Mouse (Mus musculus) liver, embryonic 14.5 days (tissue): ENCODE data around the gene Spg7. TPM values are rescaled to one million over a fixed set of nuclear protein-coding genes. Genes with fewer than 3 reads are reported as not detected.

Source experiments
- ATAC-seq: fragments of 200-750 bp; cut with Nextera tagmentation; 2 replicates; pipeline ENCODE4 v1.8.0; 2017; ENCODE audit warnings: moderate number of reproducible peaks, mild to moderate bottlenecking, moderate library complexity; ENCODE audit not compliant: insufficient read depth
- DNase-seq, 3 experiments: peaks; one replicate each; pipeline ENCODE4 v3.0.0-alpha.2; 2012 to 2013; ENCODE audit warnings: low read depth in 3 of 3, low spot score in 3 of 3
- H3K27ac ChIP-seq: fragments of 300-500 bp; sonication (generic); 2 replicates; pipeline ENCODE4 v1.5.1; 2014; ENCODE audit warnings: moderate library complexity, mild to moderate bottlenecking, control low read depth, inconsistent platforms
- H3K27me3 ChIP-seq: fragments of 300-500 bp; sonication (generic); 2 replicates; pipeline ENCODE4 v1.6.1; 2014; ENCODE audit warnings: mild to moderate bottlenecking, low read length, moderate library complexity; ENCODE audit not compliant: control insufficient read depth, insufficient read depth
- H3K36me3 ChIP-seq: fragments of 300-500 bp; sonication (generic); replicated peaks from 2 replicates; pipeline ENCODE4 v1.6.1; 2014; ENCODE audit warnings: low read depth; ENCODE audit not compliant: control insufficient read depth, insufficient read depth
- H3K4me1 ChIP-seq, 2 experiments: fragments of 200-500 bp in 1 of 2; fragments of 300-500 bp in 1 of 2; sonication (generic) in 1 of 2; replicated peaks; 2 replicates each; pipeline ENCODE4 v1.6.1; 2012 to 2014; ENCODE audit warnings: antibody characterized with exemption in 1 of 2, inconsistent platforms in 1 of 2, low read length in 1 of 2; ENCODE audit not compliant: control insufficient read depth in 2 of 2, insufficient read depth in 2 of 2
- H3K4me2 ChIP-seq: fragments of 300-500 bp; sonication (generic); 2 replicates; pipeline ENCODE4 v1.6.1; 2014; ENCODE audit warnings: low read depth, mild to moderate bottlenecking, control low read depth, moderate library complexity
- H3K4me3 ChIP-seq, 2 experiments: fragments of 200-500 bp in 1 of 2; fragments of 300-500 bp in 1 of 2; sonication (generic) in 1 of 2; 2 replicates each; pipeline ENCODE4 v1.5.1; 2012 to 2014; ENCODE audit warnings: low read depth in 2 of 2, low read length in 2 of 2, mild to moderate bottlenecking in 2 of 2, control low read depth in 1 of 2, inconsistent platforms in 1 of 2, moderate library complexity in 1 of 2; ENCODE audit not compliant: insufficient read depth in 1 of 2
- H3K9ac ChIP-seq: fragments of 300-500 bp; sonication (generic); replicated peaks from 2 replicates; pipeline ENCODE4 v1.6.1; 2014; ENCODE audit warnings: mild to moderate bottlenecking, control low read depth, moderate library complexity
- H3K9me3 ChIP-seq: fragments of 300-500 bp; sonication (generic); 2 replicates; pipeline ENCODE4 v1.6.1; 2016; ENCODE audit warnings: low read length, mixed read lengths; ENCODE audit not compliant: control insufficient read depth
- CTCF ChIP-seq: IDR thresholded peaks from 2 replicates; pipeline ENCODE4 v1.5.1; 2016; ENCODE audit warnings: antibody characterized with exemption, low read depth, control low read depth
- EP300 ChIP-seq: IDR thresholded peaks from 2 replicates; pipeline ENCODE4 v1.6.1; 2016; ENCODE audit warnings: antibody characterized with exemption, low read depth
- WGBS: fragments of 180-500 bp; shearing (Covaris S2); extraction: QIAGEN DNeasy Blood & Tissue Kit; methylation state at CpG from one replicate; pipeline ENCODE4 v1.1.7; 2014; ENCODE audit not compliant: insufficient replicate concordance; 5-methylcytosine and 5-hydroxymethylcytosine counted together
- polyA plus RNA-seq, 2 experiments: library from polyadenylated mRNA; depleted of rRNA in 1 of 2; stranded (reverse) in 1 of 2; unstranded in 1 of 2; fragments of >200 nt; fragmentation: Nextera tagmentation in 1 of 2; extraction: Ambion mirVana in 1 of 2; gene quantifications; 2 replicates each; pipeline versions ENCODE4 v1.2.1 to v1.2.3; 2012 to 2014

The Spg7 gene
- polyA plus RNA-seq, 2 experiments = 19.5 to 26.0 TPM

GRCm38 (mm10) chr8:123046706-123047105, 16.0 kb upstream of the Spg7 start:
- Histone ChIP-seq H3K27ac (no peak overlapping the region), H3K4me3 (no peak overlapping the region), H3K4me2 (no peak overlapping the region), H3K9me3 (no peaks in the 10 kb centered on the region), H3K27me3 (no peaks in the 10 kb centered on the region), H3K9ac (no peak overlapping the region), H3K36me3 (peaks cover 4% of the 10 kb centered on the region; the same call in 1 of the 2 replicates), H3K4me1 (peaks cover 7 to 10% of the 10 kb centered on the region in 2 experiments)
- DNase-seq (no peak), ATAC-seq (no peak)
- 62% methylated on average over 4 of the region's 4 CpGs for WGBS
- TF ChIP-seq EP300 = no peak
- TF ChIP-seq CTCF = no peak

- Histone ChIP-seq H3K4me2 (no peak overlapping the region), H3K9me3 (no peaks in the 10 kb centered on the region), H3K4me3 (no peak overlapping the region), H3K9ac (no peak overlapping the region), H3K4me1 (peaks cover 7 to 12% of the 10 kb centered on the region in 2 experiments), H3K36me3 (peaks cover 4% of the 10 kb centered on the region; the same call in 1 of the 2 replicates), H3K27ac (no peak overlapping the region), H3K27me3 (no peaks in the 10 kb centered on the region)
- WGBS = 85% methylated on average over 7 of the region's 7 CpGs
- TF ChIP-seq CTCF (no peak), EP300 (no peak)
- DNase-seq (no peak), ATAC-seq (no peak)
Observed at GRCm38 (mm10) chr8:123047827-123048226, 14.9 kb upstream of the Spg7 start.

GRCm38 (mm10) chr8:123048402-123048801, 14.3 kb upstream of the Spg7 start:
- no peak overlapping the region for H3K27ac ChIP-seq
- no peaks in the 10 kb centered on the region for H3K27me3 ChIP-seq
- H3K4me1 ChIP-seq = peaks cover 7 to 11% of the 10 kb centered on the region in 2 experiments
- no peaks in the 10 kb centered on the region for H3K9me3 ChIP-seq
- ATAC-seq (no peak), DNase-seq (no peak)
- WGBS = 81% methylated on average over 7 of the region's 7 CpGs
- TF ChIP-seq EP300 (no peak), CTCF (no peak)
- no peak overlapping the region for H3K9ac ChIP-seq
- peaks cover 4% of the 10 kb centered on the region; the same call in 1 of the 2 replicates for H3K36me3 ChIP-seq
- H3K4me3 ChIP-seq = no peak overlapping the region
- H3K4me2 ChIP-seq = no peak overlapping the region

- Histone ChIP-seq H3K27me3 (no peaks in the 10 kb centered on the region), H3K27ac (no peak overlapping the region; the same call in 1 of the 2 replicates), H3K9me3 (no peaks in the 10 kb centered on the region), H3K4me1 (peaks cover 0 to 4% of the 10 kb centered on the region in 2 experiments; a peak in 1 of 4 replicates), H3K4me2 (no peak overlapping the region), H3K4me3 (no peak overlapping the region), H3K36me3 (no peaks in the 10 kb centered on the region), H3K9ac (no peak overlapping the region)
- 53% methylated on average over 5 of the region's 5 CpGs for WGBS
- DNase-seq (no peak), ATAC-seq (0 out of 2 replicates have a peak, but pooled peaks have one; percentile 19)
- no peak for TF ChIP-seq EP300
- TF ChIP-seq CTCF = no peak
Observed at GRCm38 (mm10) chr8:123051458-123051857, 11.3 kb upstream of the Spg7 start.

- Histone ChIP-seq H3K4me2 (peak overlapping the region; percentile 85), H3K4me3 (peak overlapping the region; percentile 76 to 96), H3K9ac (peak overlapping the region; percentile 97), H3K4me1 (peaks cover 12 to 19% of the 10 kb centered on the region in 2 experiments), H3K9me3 (no peaks in the 10 kb centered on the region), H3K36me3 (peaks cover 6% of the 10 kb centered on the region), H3K27me3 (no peaks in the 10 kb centered on the region), H3K27ac (peak overlapping the region; percentile 92)
- ATAC-seq (no peak), DNase-seq (no peak)
- TF ChIP-seq CTCF (no peak), EP300 (no peak)
- 82% methylated on average over 4 of the region's 4 CpGs for WGBS
Observed at GRCm38 (mm10) chr8:123064072-123064471, 1.3 kb downstream of the Spg7 start.
